11 mouse cellular contexts compared by ENCODE assay signal in genomic region chr7:28929381-28929780, GRCm38 (mm10). TPM values are rescaled to one million over a fixed set of nuclear protein-coding genes. Genes with fewer than 3 reads are reported as not detected.
DNase-seq lines count a peak whose midpoint lies in the region; ATAC-seq lines count a peak whose summit lies in the region.
"Had no signal": no experiment of that assay in that cellular context is flagged by ENCODE, and none has a peak within 500 bp of the region (broad histone marks: within the 10 kb centered on the region; RNA-seq: fewer than 3 reads in every experiment).

No protein-coding gene starts in this region.

- peaks cover 67% of the 10 kb centered on the region for H3K4me1 ChIP-seq in limb, embryonic 13.5 days

- H3K27me3 ChIP-seq in limb, embryonic 13.5 days = no peaks in the 10 kb centered on the region
- H3K27me3 ChIP-seq: midbrain, embryonic 13.5 days had no signal

- no peak overlapping the region for H3K4me3 ChIP-seq in limb, embryonic 13.5 days
- H3K4me3 ChIP-seq: midbrain, embryonic 13.5 days had no signal

- H3K36me3 ChIP-seq in limb, embryonic 13.5 days = peaks cover 10% of the 10 kb centered on the region

- no peak for ATAC-seq in limb, embryonic 13.5 days (ENCODE audit: low FRiP score, low read depth)
- ATAC-seq: activated CD4-positive, CD25-positive, alpha-beta regulatory T cell, adult 4 months; midbrain, embryonic 13.5 days had no signal

- peak overlapping the region; percentile 5; the same call in 1 of the 2 replicates for H3K4me2 ChIP-seq in limb, embryonic 13.5 days (replicated peaks)
- H3K4me2 ChIP-seq: midbrain, embryonic 13.5 days had no signal

- DNase-seq in adrenal gland, postnatal 14 days = peak; percentile 37
- DNase-seq in adrenal gland, postnatal 4 days (ENCODE audit: low spot score in 2 of 2) = no peak
- peak; percentile 52 for DNase-seq in urinary bladder, postnatal 14 days (ENCODE audit: low spot score)
- no peak for DNase-seq in urinary bladder, postnatal 25 days (ENCODE audit: low spot score)
- peak; percentile 84 for DNase-seq in yolk sac, embryonic 10.5 days (ENCODE audit: low spot score)
- no peak for DNase-seq in urinary bladder, adult 2 months (ENCODE audit: low spot score)
- DNase-seq in urinary bladder, postnatal 36 days (ENCODE audit: low spot score in 2 of 2) = no peak
- DNase-seq: gastrocnemius, postnatal 36 days had no signal

- 32% methylated on average over 3 of the region's 3 CpGs for WGBS in limb, embryonic 13.5 days

- H3K9me3 ChIP-seq in limb, embryonic 13.5 days = no peaks in the 10 kb centered on the region
- H3K9me3 ChIP-seq: midbrain, embryonic 13.5 days had no signal

- no peak overlapping the region for H3K9ac ChIP-seq in limb, embryonic 13.5 days
- H3K9ac ChIP-seq: midbrain, embryonic 13.5 days had no signal

- H3K27ac ChIP-seq in limb, embryonic 13.5 days = peak overlapping the region; percentile 80
- H3K27ac ChIP-seq: midbrain, embryonic 13.5 days had no signal

RNA-seq across cellular contexts. Expression of gene Actn4, which starts 32.8 kb away (rescaled TPM):
- total RNA-seq in adrenal gland, postnatal 14 days (2021) = 271 and 282 TPM in 2 replicates
- 100 to 1,000 TPM; 220 to 242 TPM for total RNA-seq in adrenal gland, postnatal 4 days (2021)
- polyA plus RNA-seq in limb, embryonic 13.5 days (2015; fragmentation: Nextera tagmentation; extraction: Ambion mirVana) = 270 and 300 TPM in 2 replicates
- 285 and 345 TPM in 2 replicates for polyA plus RNA-seq in urinary bladder, adult 2 months (2012; rRNA removed)

RNA-seq across cellular contexts. Expression of gene Capn12, which starts 48.2 kb away (rescaled TPM):
- total RNA-seq in adrenal gland, postnatal 14 days (2021) = 0.19 and 0.60 TPM in 2 replicates
- total RNA-seq in adrenal gland, postnatal 4 days (2021) = under 1 TPM; 0.11 to 0.17 TPM
- polyA plus RNA-seq in limb, embryonic 13.5 days (2015; fragmentation: Nextera tagmentation; extraction: Ambion mirVana) = 0.94 and 0.97 TPM in 2 replicates
- 0.66 and 0.73 TPM in 2 replicates for polyA plus RNA-seq in urinary bladder, adult 2 months (2012; rRNA removed)

RNA-seq across cellular contexts. Expression of gene Eif3k, which starts 52.3 kb away (rescaled TPM):
- 233 and 240 TPM in 2 replicates for total RNA-seq in adrenal gland, postnatal 14 days (2021)
- 100 to 1,000 TPM; 308 to 312 TPM for total RNA-seq in adrenal gland, postnatal 4 days (2021)
- polyA plus RNA-seq in limb, embryonic 13.5 days (2015; fragmentation: Nextera tagmentation; extraction: Ambion mirVana) = 422 and 454 TPM in 2 replicates
- 368 and 380 TPM in 2 replicates for polyA plus RNA-seq in urinary bladder, adult 2 months (2012; rRNA removed)

RNA-seq across cellular contexts. Expression of gene Map4k1, which starts 52.5 kb away (rescaled TPM):
- total RNA-seq in adrenal gland, postnatal 14 days (2021) = 1.8 and 7.9 TPM in 2 replicates
- 1 to 10 TPM; 2.5 to 3.6 TPM for total RNA-seq in adrenal gland, postnatal 4 days (2021)
- polyA plus RNA-seq in limb, embryonic 13.5 days (2015; fragmentation: Nextera tagmentation; extraction: Ambion mirVana) = 9.5 and 10.0 TPM in 2 replicates
- polyA plus RNA-seq in urinary bladder, adult 2 months (2012; rRNA removed) = 3.6 and 3.8 TPM in 2 replicates

Comparison
In these comparisons a context has a peak if more than half of its experiments do, and no peak if none do; other contexts are left out.
1. DNase-seq: peak in adrenal gland, postnatal 14 days (single experiment), urinary bladder, postnatal 14 days (single experiment) and yolk sac, embryonic 10.5 days (single experiment); none in adrenal gland, postnatal 4 days (0 of 2), urinary bladder, postnatal 25 days (single experiment), urinary bladder, adult 2 months (single experiment) and urinary bladder, postnatal 36 days (0 of 2).